Mouse (Mus musculus) C2C12 (cell line): ENCODE measurements at regions not wholly inside any gene's neighbourhood (a gene's known extent, or its start where the extent isn't known, plus 50 kb on each side); places are given as distances from the start of the nearest gene placed in this dataset.

ENCODE experiments used
- H3K27me3 ChIP-seq: one replicate; pipeline ENCODE4 v1.6.1; 2011; ENCODE audit not compliant: control insufficient read depth, insufficient read depth, insufficient read length
- H3K36me3 ChIP-seq: one replicate; pipeline ENCODE4 v1.6.1; 2011; ENCODE audit not compliant: control insufficient read depth, insufficient read depth
- H3K4me3 ChIP-seq: one replicate; pipeline ENCODE4 v1.5.1; 2011; ENCODE audit warnings: mild to moderate bottlenecking, control low read depth; ENCODE audit not compliant: poor library complexity, insufficient read depth, severe bottlenecking
- H3K79me2 ChIP-seq: one replicate; pipeline ENCODE4 v1.6.1; 2011; ENCODE audit not compliant: control insufficient read depth, insufficient read depth
- H3K79me3 ChIP-seq: one replicate; pipeline ENCODE4 v1.6.1; 2011; ENCODE audit warnings: low read depth, control low read depth
- H3ac ChIP-seq: one replicate; pipeline ENCODE3; 2011; ENCODE audit warnings: low read depth; ENCODE audit not compliant: control insufficient read depth, insufficient read length
- CEBPB ChIP-seq: IDR thresholded peaks from one replicate; pipeline ENCODE4 v1.6.1; 2011; ENCODE audit warnings: low read depth, mild to moderate bottlenecking, control low read depth, moderate library complexity
- CTCF ChIP-seq: IDR thresholded peaks from one replicate; pipeline ENCODE4 v1.5.1; 2011; ENCODE audit not compliant: control insufficient read depth, insufficient read depth, insufficient read length
- FOSL1 ChIP-seq: IDR thresholded peaks from one replicate; pipeline ENCODE4 v1.8.0; 2011; ENCODE audit warnings: mild to moderate bottlenecking, low read length; ENCODE audit not compliant: poor library complexity, insufficient read depth, severe bottlenecking
- MAX ChIP-seq: IDR thresholded peaks from one replicate; pipeline ENCODE4 v1.6.1; 2011; ENCODE audit warnings: mild to moderate bottlenecking, control low read depth
- MYOD1 ChIP-seq: IDR thresholded peaks from one replicate; pipeline ENCODE4 v1.6.1; 2011; ENCODE audit warnings: low read depth; ENCODE audit not compliant: control insufficient read depth, insufficient read length
- MYOG ChIP-seq: IDR thresholded peaks from one replicate; pipeline ENCODE4 v1.6.1; 2011; ENCODE audit not compliant: control insufficient read depth, insufficient read length; ENCODE audit errors: extremely low read depth
- USF1 ChIP-seq: IDR thresholded peaks from one replicate; pipeline ENCODE4 v1.6.1; 2011; ENCODE audit warnings: low read depth, mild to moderate bottlenecking, control low read depth, moderate library complexity

GRCm38 (mm10) chr3:52842866-52843425 lies 174.1 kb downstream of the Cog6 start:
- H3K4me3 ChIP-seq = no peak overlapping the region
- no peaks in the 10 kb centered on the region for H3K79me3 ChIP-seq
- no peaks in the 10 kb centered on the region for H3K36me3 ChIP-seq
- no peaks in the 10 kb centered on the region for H3K79me2 ChIP-seq
- no peak overlapping the region for H3ac ChIP-seq
- no peak for TF ChIP-seq CEBPB
- TF ChIP-seq USF1 = no peak
- no peak for TF ChIP-seq FOSL1
- TF ChIP-seq CTCF = no peak
- no peak for TF ChIP-seq MYOD1
- TF ChIP-seq MAX = no peak
- TF ChIP-seq MYOG = no peak
- no peaks in the 10 kb centered on the region for H3K27me3 ChIP-seq

DNA sequence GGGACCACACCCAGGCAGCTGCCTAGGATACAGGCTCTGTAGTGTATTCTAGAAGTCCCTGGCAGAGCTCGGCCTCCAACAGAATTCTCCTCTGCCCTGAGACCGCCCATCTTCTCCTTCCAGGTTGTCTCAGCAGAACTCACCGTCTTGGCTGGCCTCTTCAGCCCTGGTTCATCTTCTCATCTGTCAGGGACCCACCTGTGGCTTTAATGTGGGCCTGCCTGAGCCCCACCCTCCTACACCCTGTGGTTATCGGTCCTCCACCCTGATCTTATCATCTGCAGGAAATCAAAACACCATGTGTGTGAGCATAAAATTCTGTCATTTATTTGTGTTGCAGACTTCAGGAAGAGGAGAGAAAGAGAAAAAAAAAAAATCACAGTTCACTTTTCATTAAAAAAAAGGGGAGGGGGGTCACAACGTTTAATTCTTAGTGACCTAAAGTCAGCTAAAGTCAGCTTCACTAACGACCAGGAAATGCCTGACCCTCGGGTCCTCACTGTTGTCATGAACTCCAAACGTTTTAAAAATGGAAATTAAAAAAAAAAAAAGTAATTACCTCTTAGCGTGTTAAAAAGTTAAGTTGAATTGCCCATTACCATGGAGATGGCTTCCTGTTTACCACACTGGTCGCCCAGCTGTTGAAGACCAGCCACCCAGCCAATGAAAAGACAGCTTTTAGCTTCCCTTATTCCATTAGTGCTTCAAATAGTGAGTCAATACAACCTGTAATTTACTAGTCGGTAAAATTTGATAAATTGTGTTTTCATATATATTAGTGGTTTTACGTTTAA lies 176.7 kb downstream of the Cog6 start:
- Histone ChIP-seq H3ac (no peak overlapping the region), H3K36me3 (no peaks in the 10 kb centered on the region), H3K79me2 (no peaks in the 10 kb centered on the region), H3K27me3 (no peaks in the 10 kb centered on the region), H3K79me3 (no peaks in the 10 kb centered on the region), H3K4me3 (no peak overlapping the region)
- no peak for TF ChIP-seq MYOD1
- no peak for TF ChIP-seq CEBPB
- TF ChIP-seq FOSL1 = no peak
- TF ChIP-seq CTCF = no peak
- no peak for TF ChIP-seq USF1
- no peak for TF ChIP-seq MAX
- no peak for TF ChIP-seq MYOG

DNA sequence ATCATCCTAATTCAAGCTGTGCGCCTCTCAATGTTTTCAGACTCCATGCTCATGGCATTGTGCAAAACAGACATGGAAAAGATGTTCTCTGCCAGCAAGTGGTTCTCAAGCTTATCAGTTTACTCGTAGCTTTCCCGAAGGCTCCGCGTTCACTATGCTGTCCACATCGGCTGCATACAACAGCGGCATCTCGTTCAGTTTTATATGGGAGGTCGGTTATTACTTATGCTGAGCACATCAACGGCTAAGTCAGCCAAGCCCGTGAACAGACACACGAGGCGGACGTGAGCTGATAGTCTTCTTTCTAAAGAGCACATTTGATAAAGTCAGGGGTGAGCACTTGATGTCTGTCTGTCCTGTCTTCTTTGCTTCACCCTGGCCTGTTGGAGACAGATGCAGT lies 179.0 kb downstream of the Cog6 start:
- Histone ChIP-seq H3ac (no peak overlapping the region), H3K36me3 (no peaks in the 10 kb centered on the region)

DNA sequence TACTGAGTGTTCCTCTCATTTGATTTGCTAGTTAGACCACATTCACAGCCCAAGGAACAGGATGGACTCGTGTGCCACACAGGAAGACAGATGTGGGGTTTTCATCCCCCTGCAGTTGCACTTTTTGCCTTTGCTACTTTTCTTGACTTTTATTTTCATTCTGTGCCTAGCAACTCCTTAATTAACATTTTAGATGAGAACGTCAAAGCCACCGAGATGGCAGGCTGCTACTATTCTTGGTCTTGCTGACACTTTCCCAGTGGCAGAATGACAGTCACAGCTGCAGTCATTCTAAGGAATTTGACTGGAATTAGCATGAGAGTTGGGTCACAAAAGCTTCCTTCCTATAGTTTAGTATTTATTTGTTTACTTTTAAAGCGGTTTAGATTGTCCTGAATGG lies 179.5 kb downstream of the Cog6 start:
- no peaks in the 10 kb centered on the region for H3K36me3 ChIP-seq
- no peaks in the 10 kb centered on the region for H3K27me3 ChIP-seq
- H3ac ChIP-seq = no peak overlapping the region
- TF ChIP-seq USF1 = no peak
- TF ChIP-seq MYOD1 = peak; percentile 18
- no peak overlapping the region for H3K4me3 ChIP-seq
- no peaks in the 10 kb centered on the region for H3K79me3 ChIP-seq
- no peaks in the 10 kb centered on the region for H3K79me2 ChIP-seq

More for the DNA sequence above, 179.0 kb downstream of the Cog6 start:
- H3K79me2 ChIP-seq = no peaks in the 10 kb centered on the region
- no peak for TF ChIP-seq MYOD1
- no peak for TF ChIP-seq MYOG
- TF ChIP-seq USF1 = no peak
- TF ChIP-seq MAX = no peak
- no peak for TF ChIP-seq FOSL1
- TF ChIP-seq CEBPB = no peak
- TF ChIP-seq CTCF = no peak
- no peaks in the 10 kb centered on the region for H3K27me3 ChIP-seq
- H3K4me3 ChIP-seq = no peak overlapping the region
- H3K79me3 ChIP-seq = no peaks in the 10 kb centered on the region

- Histone ChIP-seq H3K27me3 (no peaks in the 10 kb centered on the region), H3K79me2 (no peaks in the 10 kb centered on the region), H3K4me3 (no peak overlapping the region), H3K79me3 (no peaks in the 10 kb centered on the region), H3K36me3 (no peaks in the 10 kb centered on the region), H3ac (no peak overlapping the region)
- TF ChIP-seq MYOG = no peak
- TF ChIP-seq CTCF = no peak
- no peak for TF ChIP-seq CEBPB
- no peak for TF ChIP-seq FOSL1
- no peak for TF ChIP-seq MYOD1
- no peak for TF ChIP-seq USF1
- no peak for TF ChIP-seq MAX
These were observed 180.3 kb downstream of the Cog6 start for GRCm38 (mm10) chr3:52836780-52837179.
